ENCODE assay signal across 26 mouse cellular contexts in the genomic region with DNA sequence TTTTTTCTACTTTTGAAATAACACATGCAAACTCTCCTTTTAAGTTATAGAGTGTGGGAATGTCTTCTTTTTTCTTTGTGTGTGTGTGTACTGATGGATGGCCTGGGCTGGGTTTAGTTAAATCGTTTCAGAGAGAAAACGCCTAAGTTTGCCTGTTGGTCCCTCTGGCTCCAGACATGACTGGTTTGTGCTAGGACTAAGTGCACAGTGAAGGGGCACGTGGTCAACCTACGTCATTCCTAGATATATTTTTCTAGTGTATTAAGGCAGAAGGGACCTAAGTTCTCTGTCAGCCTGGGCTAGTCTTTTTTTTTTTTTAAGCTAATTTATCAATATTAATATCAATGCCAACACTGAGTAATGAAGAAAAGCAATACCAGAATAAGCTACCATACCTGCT.
"Had no signal": no experiment of that assay in that cellular context is flagged by ENCODE, and none has a peak within 500 bp of the region (broad histone marks: within the 10 kb centered on the region; RNA-seq: fewer than 3 reads in every experiment).

No protein-coding gene starts in this region.

- H3K27me3 ChIP-seq: embryonic facial prominence, embryonic 12.5 days; embryonic facial prominence, embryonic 13.5 days; embryonic facial prominence, embryonic 15.5 days; forebrain, embryonic 13.5 days; forebrain, embryonic 15.5 days had no signal

- H3K4me3 ChIP-seq: embryonic facial prominence, embryonic 10.5 days; embryonic facial prominence, embryonic 12.5 days; embryonic facial prominence, embryonic 13.5 days; embryonic facial prominence, embryonic 15.5 days; erythroblast, embryonic 14.5 days; forebrain, embryonic 10.5 days; forebrain, embryonic 12.5 days; forebrain, embryonic 13.5 days; forebrain, embryonic 15.5 days; gastrocnemius, adult 2 months; heart, adult 2 months; heart, embryonic 10.5 days had no signal

- H3K4me2 ChIP-seq: embryonic facial prominence, embryonic 12.5 days; embryonic facial prominence, embryonic 13.5 days; embryonic facial prominence, embryonic 15.5 days; forebrain, embryonic 12.5 days; forebrain, embryonic 13.5 days; forebrain, embryonic 15.5 days had no signal

- H3K9ac ChIP-seq: embryonic facial prominence, embryonic 12.5 days; embryonic facial prominence, embryonic 13.5 days; embryonic facial prominence, embryonic 15.5 days; forebrain, embryonic 12.5 days; forebrain, embryonic 13.5 days; forebrain, embryonic 15.5 days; forebrain, postnatal 0 days had no signal

- H3K9me3 ChIP-seq: embryonic facial prominence, embryonic 10.5 days; embryonic facial prominence, embryonic 12.5 days; embryonic facial prominence, embryonic 13.5 days; embryonic facial prominence, embryonic 15.5 days; forebrain, embryonic 10.5 days; forebrain, embryonic 12.5 days; forebrain, embryonic 13.5 days; forebrain, embryonic 15.5 days; heart, embryonic 10.5 days had no signal

- DNase-seq: cerebellum, postnatal 10 days; cerebellum, postnatal 14 days; cerebellum, postnatal 25 days; cerebellum, postnatal 36 days; embryo, embryonic 11 days; forebrain, postnatal 0 days; gastrocnemius, adult 2 months; gastrocnemius, postnatal 10 days; gastrocnemius, postnatal 14 days; gastrocnemius, postnatal 25 days; gastrocnemius, postnatal 36 days; heart, adult 11 months; heart, adult 18-20 months; heart, adult 2 months had no signal

- H3K27ac ChIP-seq: embryonic facial prominence, embryonic 10.5 days; embryonic facial prominence, embryonic 12.5 days; embryonic facial prominence, embryonic 13.5 days; embryonic facial prominence, embryonic 15.5 days; forebrain, embryonic 10.5 days; forebrain, embryonic 12.5 days; forebrain, embryonic 13.5 days; forebrain, embryonic 15.5 days; gastrocnemius, adult 2 months; heart, adult 2 months; heart, embryonic 10.5 days had no signal

- ATAC-seq: forebrain, embryonic 13.5 days; forebrain, embryonic 14.5 days; forebrain, embryonic 15.5 days; forebrain, embryonic 16.5 days; forebrain, postnatal 0 days had no signal

- H3K36me3 ChIP-seq: embryonic facial prominence, embryonic 10.5 days; embryonic facial prominence, embryonic 12.5 days; embryonic facial prominence, embryonic 13.5 days; embryonic facial prominence, embryonic 15.5 days; forebrain, embryonic 10.5 days; forebrain, embryonic 12.5 days; forebrain, embryonic 15.5 days; heart, embryonic 10.5 days had no signal
